Mouse (Mus musculus) ovary, postnatal 10 days (tissue): Measurements from ENCODE around the gene Gamt.
A peak's percentile ranks its signal among the peaks of the same experiment; 100 is the strongest.
"Not testable (repeated sequence)": the region's sequence is repeated elsewhere in the genome, so short reads cannot be mapped to it uniquely, and the experiment has no call there.

Experiments used
- DNase-seq: peaks from one replicate; pipeline ENCODE4 v3.0.0; 2022; ENCODE audit warnings: low spot score

Gene Gamt

DNA sequence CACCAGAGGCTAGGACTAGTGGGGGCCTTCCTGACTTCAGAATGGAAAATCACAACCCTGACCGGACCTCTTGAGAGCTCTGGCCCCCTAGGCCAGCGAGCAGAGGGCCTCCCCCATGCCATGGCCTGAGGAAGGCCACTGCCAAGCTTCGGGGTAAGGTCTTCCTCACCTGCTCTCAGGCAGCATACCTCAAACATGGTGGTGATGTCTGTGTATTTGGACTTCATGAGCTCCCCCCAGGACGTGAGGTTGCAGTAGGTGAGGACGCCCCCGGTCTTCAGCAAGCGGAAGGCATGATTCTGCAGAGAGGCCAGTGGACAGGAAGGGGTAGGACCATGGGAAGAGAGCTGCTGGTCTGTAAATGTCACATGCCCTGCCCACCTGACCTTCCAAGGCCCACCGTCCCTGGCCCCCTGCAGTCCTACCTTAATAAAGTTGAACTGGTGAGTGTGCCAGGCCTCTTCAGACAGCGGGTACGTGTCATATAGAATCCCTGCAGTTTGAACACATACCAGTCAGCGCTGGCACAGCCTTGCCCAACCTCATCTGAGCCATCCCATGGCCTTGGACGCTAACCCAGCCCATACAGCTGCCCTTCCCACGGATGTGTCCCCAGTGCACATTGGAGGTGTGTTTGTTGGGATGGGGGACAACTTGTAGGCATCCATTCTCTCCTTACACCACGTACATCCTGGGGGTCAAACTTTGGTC is 1.9 kb downstream of the Gamt start:
- no peak for DNase-seq

DNA sequence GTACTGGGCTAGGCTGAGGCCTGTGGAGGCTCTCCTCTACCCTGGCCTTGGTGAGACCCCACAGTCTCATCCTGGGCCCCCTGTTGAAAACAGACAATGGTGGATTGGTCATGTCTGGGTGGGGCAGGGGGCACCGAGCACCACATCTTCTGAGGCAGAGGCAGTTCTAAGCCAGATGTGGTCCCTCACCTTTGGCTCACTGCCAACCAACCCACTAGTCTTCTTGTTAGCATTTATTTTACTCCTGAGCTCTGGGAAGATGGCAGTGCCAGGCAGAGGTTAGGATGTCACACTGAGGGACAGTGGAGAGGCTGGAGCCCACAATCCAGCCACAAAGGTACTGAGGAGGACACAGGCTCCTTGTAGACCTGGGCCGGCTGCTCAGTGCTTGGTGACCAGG is 2.9 kb downstream of the Gamt start:
- DNase-seq, result no peak

DNA sequence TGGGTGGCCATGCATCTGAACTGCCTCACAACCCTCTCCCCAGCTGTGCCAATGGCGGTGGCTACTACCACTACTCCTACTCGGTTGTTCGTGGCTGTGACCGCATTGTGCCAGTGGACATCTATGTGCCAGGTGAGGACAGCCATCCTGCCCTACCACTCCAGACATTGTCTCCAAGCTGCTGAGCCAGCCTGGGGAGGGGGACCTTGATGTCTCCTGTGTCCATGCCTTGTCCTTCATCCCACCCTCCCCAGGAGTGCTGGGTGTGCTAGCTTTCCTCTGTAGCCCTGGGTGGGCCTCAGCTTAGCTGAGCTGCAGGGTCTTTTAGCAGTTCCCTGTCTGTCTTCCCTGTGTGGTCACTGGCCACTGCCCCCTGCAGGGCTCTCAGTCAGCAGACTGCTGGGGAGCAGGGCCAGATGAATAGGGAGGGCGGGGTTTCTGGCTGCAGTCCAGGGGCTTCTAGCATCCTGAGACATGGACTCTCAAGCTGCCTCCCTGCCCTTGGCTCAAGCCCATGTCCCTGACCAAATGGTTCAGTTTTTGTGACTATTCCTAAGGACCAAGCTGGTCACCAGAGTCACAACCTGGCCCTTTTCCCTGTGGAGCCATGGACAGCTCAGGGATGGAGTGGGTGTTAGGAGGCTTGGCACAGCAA is 4.8 kb downstream of the Gamt start:
- no peak for DNase-seq

DNA sequence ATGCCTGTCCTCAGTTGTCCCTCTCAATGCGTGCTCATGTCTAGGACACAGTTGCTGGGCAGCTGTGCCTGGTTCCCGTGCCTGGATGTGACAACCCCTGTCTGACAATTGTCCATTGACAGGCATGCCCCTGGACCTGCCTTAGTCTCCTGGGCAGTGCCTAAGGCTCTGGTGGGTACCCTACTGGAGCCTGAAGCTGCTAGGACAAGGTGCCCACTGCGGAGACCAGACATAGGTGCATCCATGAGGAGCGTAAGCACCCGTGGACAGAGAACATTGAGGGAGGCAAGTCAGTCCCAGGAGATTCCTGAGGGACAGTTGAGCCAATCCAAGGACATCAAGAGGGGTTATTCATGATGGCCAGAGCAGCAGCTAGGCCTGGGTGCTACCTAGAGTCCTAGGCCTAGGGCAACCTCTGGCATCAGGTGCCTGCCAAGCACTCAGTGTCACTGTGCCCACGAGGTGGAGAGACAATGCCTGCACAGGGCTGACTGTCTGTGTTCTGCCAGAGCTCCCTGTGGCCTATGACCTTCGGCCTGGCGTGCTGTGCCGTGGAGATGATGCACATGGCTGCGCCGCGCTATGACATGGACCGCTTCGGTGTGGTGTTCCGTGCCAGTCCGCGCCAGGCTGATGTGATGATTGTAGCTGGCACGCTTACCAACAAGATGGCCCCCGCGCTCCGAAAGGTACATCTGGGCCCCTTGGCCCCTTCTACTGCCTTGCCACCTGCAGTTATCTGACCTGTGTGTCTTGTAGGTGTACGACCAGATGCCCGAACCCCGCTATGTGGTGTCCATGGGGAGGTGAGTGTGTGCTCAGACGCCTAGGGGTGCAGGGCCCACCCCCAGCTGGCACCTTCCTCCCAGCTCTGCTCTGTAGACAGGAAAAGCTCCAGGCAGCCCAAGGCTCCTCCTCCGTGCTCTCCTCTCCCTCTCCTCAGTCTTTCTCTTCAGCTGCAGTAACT is 6.2 kb downstream of the Gamt start:
- DNase-seq, result no peak

DNA sequence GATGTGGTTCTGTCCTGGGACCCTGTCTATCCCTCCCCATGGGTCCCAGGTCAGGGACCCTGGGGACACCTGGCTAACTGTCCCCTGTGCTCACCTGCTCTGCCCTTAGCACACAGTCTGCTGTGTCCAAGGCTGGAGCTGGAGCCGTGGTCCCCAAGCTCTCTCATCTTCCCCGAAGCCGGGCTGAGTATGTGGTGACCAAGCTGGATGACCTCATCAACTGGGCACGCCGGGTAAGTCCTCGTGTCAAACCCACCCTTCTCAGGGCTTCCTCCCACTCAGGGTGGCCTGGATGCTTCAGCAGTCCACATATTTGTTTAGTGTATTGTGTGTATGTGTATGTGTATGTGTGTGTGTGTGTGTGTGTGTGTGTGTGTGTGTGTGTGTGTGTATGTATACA is 7.3 kb downstream of the Gamt start:
- DNase-seq, result no peak

DNA sequence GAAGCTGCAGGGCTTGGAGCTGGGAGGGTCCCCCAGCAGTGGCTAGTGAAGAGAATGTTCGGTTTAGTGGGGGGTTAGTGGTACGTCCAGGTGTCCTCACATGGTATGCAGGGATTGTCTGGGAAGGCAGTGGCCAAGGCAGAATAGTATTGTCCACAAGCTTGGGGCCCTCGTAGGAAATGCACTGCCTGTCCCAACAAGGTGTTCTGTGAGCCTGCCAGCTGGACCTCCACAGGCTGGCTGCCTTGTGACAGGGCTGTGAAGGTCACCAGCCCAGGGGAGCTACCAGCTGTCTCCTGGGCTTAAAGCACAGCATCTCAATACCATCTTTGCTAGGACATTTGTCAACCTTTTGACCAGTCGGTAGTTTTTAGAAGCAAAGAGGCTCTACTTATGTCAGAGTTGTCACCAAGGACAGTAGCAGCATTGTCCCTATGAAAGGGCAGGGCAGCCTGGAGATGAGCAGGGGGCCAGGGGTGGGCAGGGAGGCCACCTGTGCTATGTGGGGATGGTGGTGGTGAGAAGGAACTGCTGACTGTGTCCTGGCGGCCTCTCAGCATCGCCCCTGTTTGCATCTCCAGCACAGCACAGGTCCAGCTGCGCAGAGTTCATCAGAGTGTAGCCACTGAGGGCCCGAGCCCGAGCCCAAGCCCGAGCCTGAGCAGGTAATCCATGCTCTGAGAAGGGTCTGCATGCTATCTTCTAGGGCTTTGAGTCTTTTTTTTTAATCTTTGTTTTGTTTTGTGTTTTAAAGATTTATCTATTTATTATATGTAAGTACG is 8.1 kb downstream of the Gamt start:
- no peak for DNase-seq

DNA sequence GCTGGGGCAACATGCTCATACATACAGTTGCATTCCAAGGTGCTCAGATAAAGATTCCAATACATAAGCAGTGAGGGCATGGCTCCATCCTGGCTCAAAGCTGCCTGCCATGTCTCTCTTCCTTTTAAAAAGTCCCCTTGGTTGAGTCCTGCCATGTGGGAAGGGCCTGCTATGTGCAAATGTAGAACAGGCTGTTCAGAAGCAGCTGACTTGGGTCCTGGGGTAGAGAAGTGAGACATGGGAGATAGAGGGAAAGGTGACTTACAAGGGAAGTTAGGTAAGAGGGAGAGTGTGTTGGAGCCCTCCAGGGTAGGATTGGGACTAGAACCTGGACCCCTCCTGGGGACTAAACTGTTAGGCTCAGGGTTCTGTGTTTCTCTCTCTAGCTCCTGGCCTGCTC is 8.8 kb downstream of the Gamt start:
- DNase-seq, result no peak

DNA sequence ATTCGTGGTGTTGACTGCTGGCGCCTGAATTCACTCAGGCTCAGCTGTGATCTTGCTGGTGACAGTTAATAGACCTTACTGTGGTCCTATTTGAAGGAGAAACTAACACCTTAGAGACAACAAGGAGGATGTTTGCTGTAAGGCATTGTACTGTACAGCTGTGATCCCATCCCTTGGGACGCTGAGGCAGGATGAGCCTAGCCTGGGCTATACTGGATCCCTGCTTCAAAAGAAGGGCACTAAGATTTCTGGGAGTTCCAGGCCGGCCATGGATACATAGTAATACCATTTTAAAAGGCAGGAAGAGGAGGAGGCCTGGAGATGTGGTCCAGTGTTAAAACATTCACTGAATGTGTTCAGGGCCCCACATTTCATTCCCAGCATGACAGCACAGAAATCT is 10.2 kb downstream of the Gamt start:
- DNase-seq, result no peak

DNA sequence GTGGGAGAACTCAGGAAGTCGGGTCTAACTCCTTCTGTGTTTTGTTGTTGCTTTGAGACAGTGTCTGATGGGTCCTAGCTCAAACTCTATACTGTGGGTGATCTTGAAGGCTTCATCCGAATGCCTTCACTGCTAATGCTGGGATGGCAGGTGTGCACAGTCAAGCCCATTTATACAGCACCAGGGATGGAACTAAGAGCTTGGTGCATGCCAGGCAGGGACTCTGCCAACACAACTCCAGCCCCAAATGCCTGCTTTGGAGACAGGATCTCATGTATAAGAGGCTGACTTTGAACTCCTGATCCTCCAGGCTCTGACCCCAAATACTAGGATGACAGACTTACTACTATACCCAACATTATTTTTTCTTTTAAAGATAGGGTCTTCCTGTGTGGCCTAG is 10.8 kb downstream of the Gamt start:
- no peak for DNase-seq

DNA sequence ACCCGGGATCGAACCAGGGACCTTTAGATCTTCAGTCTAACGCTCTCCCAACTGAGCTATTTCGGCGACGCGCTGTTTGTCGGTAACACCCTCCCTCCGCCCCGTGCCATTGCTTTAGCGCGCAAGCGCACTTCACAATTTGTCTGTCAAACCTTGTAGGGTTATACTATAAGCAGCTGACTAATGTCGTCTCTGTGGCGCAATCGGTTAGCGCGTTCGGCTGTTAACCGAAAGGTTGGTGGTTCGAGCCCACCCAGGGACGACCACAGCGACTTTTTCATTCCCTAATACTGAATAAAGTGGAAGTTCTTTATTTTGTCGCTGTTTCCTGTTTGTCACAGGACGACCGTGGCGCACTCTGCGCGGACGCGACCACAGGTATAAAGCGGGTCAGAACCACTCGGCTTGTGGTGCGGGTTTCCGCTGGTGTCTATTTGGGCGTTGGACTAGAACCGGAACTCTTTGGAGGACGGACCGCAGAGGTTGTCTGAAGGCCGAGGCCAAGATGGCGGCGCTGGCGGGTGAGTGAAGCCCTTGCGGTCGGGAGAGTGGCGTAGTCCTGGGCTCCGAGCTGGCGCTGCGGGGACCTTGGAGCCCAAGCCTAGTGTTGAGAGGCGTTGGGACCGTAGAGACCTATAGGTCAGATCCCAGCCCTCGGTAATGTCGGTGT is 11.7 kb downstream of the Gamt start, which contains the start of gene Ndufs7:
Gene Ndufs7, plus strand, starts transcription at position 151 of the 670 bp plus-strand sequence.
- DNase-seq, result peak; percentile 94

DNA sequence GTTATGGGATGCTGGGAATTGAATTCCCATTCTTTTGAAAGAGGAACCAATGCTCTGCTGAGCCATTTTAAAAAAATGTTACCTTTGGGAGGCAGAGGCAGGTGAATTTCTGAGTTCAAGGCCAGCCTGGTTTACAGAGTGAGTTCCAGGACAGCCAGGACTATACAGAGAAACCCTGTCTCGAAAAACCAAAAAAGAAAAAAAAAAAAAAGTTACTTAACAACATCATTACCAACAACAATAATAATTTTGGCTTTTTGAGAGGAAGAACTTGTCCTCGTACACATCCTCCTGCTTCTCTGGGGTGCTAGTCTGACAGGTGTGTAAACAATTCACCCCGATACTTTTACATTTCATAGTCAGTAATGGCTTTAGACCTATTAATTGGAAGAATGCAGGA is 12.4 kb downstream of the Gamt start:
- not testable (repeated sequence) for DNase-seq

DNA sequence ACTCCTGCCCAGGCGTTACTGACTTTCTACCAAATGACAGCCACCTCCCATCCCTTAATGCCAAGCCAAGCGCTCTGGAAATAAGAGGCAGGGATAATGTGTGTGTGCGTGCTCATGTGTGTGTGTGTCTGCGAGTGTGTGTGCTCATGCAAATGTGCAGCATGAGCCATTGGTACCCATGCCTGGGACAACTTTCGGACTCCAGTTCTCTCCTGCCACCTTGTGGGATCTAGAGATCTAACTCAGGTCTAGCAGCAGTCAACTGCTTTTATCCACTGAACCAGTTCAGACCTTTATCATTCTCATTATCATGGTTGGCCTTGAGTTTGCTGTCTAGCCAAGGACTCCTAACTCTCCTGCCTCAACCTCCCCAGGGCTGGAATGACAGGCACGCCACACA is 13.0 kb downstream of the Gamt start:
- no peak for DNase-seq

DNA sequence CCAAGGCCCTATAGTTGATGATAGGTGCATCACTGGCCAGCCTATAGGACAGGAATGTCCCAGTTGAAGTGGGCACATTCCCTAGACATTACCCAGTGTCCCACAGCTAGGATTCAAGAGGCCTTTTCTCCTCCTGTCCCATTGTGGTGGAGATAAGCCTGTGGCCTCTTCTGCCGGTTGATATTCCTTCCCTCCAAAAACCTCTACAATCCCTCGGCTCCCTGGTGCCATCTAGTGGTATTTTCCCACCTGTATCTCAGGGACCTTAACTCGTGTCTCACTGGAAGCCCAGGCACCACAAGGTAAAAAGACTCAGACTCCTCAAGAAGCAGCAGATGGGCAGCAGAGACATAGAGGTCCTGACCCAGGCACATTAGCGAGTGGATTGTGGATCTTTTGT is 15.2 kb downstream of the Gamt start:
- DNase-seq, result peak; percentile 45

DNA sequence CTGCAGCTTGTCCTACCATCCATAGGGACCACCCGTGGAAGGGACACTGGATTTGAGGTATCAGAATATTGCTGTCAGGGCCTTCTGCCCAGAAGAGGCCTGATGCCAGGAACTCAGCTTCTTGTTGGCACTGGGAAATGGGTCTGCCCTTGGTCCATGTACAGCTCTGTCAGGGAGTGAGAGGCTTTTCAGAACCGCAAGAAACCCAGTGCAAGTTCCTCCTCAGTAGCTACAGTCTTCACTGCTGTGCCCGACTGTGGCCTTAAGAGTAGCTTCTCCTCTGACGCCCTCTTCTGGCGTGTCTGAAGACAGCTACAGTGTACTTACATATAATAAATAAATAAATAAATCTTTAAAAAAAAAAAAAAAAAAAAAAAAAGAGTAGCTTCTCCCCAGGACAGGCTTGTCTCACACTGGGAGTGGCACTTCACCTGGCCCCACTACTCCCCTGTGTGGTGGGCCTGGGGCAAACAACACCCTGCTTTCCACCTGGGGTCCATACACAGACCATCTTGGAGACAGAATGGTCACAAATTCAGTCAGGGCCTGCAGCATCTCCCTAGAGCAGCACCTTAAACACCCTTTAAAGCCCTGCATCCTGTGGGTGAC is 15.9 kb downstream of the Gamt start:
- DNase-seq, result no peak

DNA sequence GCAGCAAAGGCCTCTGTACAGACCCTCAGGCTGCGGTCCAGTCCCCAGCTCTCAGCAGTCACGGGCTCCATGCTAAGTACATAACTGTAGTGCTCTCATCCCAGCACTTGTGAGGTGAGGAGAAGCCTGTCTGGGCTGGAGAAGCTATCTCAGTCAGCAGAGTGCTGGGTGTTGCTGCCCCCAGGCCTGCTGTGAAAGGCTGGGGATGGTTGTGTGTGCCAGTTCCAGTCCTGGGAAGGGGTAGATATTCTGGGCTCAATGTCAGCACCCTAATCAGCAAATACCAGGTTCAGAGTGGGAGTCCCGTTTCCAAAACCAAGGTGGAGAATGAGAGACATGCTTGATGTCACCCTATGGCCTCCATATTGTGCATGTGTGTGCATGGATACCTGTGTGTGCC is 18.2 kb downstream of the Gamt start:
- DNase-seq, result no peak

DNA sequence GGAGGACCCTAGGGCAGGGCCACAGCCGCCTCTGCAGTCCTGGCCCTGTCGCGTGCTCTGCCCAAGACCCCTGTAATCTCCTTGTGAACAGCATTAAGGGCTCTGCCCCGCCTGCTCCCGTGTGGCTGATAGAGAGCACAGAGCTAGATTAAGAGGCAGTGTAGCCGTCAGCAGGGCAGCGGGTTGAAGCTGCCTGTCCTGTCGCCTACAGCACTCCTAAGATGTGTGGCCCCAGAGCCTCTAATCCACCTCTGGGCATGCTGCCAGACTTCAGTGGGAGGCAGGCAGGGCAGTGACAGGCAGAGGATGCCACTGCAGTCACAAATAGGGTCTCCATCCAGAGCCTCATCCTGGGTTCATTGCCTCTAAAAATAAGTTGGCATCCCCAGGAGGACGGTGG is 18.7 kb downstream of the Gamt start:
- no peak for DNase-seq

DNA sequence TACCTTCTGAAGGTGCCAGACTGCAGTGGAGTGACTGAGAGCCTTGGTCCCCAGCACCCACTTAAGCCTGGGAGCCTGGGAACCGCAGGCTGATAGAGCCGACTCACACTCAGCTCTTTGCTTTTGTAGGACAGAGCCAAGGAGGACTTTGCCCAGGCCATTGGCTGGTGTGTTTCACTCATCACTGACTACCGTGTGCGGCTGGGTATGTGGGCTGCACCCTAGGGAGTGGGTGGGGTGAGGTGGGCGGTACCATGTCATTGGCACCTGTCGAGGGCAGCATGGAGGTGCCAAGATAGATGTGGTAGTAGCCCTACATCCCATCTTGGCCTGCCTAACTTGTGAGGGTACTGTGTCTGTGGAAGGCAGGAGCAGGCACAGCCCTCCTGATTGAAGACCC is 21.0 kb downstream of the Gamt start:
- no peak for DNase-seq

DNA sequence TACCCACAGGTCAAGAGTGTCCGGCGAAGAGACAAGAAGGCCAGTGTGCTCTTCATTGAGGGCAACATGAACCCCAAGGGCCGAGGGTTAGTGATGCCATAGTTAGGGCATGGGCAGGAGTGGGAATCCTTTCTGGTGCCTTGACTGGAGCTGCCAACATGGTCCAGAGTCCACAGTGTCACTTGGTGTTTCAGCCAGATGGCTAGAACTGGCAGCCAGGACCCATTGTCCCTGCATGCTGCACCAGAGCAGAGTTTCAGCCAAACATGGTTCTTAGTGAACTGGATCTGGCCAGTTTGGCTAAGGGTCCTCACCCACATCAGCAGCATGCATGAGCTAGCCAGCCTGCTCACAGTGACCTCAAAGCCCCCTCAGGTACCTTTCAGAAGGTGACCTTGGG is 22.5 kb downstream of the Gamt start:
- DNase-seq, result no peak

DNA sequence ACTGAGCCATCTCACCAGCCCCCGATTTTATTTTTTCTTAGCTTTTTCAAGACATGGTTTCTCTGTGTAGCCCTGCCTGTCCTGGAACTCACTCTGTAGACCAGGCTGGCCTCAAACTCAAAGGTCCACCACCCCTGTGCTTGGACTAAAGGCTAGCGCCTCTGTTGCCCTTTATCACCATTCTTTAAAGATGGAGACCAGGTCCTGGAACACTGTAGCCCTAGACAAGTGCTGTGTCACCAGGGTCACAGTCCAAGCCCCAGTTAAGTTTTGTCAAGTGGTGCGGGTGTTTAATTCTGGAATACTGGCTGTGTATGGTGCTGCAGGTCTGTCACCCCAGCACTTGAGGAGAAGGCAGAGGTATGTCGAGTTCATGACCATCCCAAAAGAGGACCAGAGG is 23.8 kb downstream of the Gamt start:
- no peak for DNase-seq

DNA sequence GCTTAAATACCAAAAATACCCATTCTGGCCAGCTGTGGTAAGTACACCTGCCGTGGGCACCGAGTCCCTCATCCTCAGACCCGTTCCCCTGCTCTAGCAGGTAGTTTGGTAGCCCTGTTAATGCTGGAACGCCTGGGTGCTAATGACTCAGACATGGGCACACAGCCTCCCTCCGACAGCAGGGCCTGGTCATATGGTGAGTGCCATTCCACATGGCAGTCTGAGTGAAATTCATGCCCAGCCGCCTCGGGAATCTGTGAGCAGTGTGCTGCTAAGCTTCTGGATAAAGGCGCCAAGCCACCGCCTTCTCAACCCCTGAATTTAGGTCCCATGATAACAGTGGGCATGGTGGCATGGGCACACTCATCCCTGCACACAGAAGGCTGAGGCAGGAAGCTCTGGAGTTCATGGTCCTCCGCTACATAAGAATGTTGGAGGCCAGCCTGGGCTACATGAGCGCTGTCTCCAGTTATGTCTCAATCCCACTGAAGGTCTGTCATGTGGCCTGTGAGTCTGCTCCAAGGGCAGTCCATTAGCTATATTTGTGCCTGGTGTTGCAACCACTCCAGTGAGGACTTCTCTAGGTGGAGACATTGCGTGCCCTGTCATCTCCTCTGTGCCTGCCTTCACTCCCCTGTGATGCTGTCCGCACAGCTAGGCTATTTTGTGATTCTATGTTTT is 24.5 kb downstream of the Gamt start:
- no peak for DNase-seq
